Mouse (Mus musculus) kidney, adult 2 months (tissue): ENCODE results near the gene Rbfox1. TPM values are rescaled to one million over a fixed set of nuclear protein-coding genes. Genes with fewer than 3 reads are reported as not detected.

Experiments used
- DNase-seq: peaks from one replicate; pipeline ENCODE4 v3.0.0; 2021
- H3K27ac ChIP-seq: fragments of 200-500 bp; 2 replicates; pipeline ENCODE4 v1.5.1; 2012; ENCODE audit warnings: low read depth, low read length, control low read depth, inconsistent platforms; ENCODE audit not compliant: insufficient read depth
- H3K27me3 ChIP-seq: fragments of 200-500 bp; replicated peaks from 2 replicates; pipeline ENCODE4 v1.6.1; 2012; ENCODE audit warnings: mild to moderate bottlenecking, moderate library complexity, low read length, inconsistent platforms; ENCODE audit not compliant: control insufficient read depth, insufficient read depth
- H3K36me3 ChIP-seq: fragments of 200-500 bp; 2 replicates; pipeline ENCODE4 v1.6.1; 2012; ENCODE audit warnings: mild to moderate bottlenecking, moderate library complexity, low read length, inconsistent platforms; ENCODE audit not compliant: control insufficient read depth, insufficient read depth
- H3K4me1 ChIP-seq: fragments of 200-500 bp; 2 replicates; pipeline ENCODE4 v1.6.1; 2011; ENCODE audit warnings: low read length; ENCODE audit not compliant: control insufficient read depth, insufficient read depth
- H3K4me3 ChIP-seq: fragments of 200-500 bp; 2 replicates; pipeline ENCODE4 v1.5.1; 2011; ENCODE audit warnings: mild to moderate bottlenecking, low read depth, low read length, control low read depth; ENCODE audit not compliant: insufficient read depth
- CTCF ChIP-seq: fragments of 200-500 bp; conservative IDR thresholded peaks from 2 replicates; pipeline ENCODE4 v1.5.1; 2011; ENCODE audit warnings: low read depth, mild to moderate bottlenecking, control low read depth, low read length, moderate library complexity, mixed read lengths; ENCODE audit not compliant: insufficient read depth, insufficient read length
- POLR2A ChIP-seq: fragments of 200-500 bp; IDR thresholded peaks from one replicate; pipeline ENCODE4 v1.6.1; 2011; ENCODE audit warnings: low read depth, low read length, control low read depth
- WGBS: fragments of 180-500 bp; shearing (Covaris S2); methylation state at CpG from one replicate; pipeline ENCODE4 v1.1.7; 2018; 5-methylcytosine and 5-hydroxymethylcytosine counted together
- polyA plus RNA-seq: library from polyadenylated mRNA; depleted of rRNA; stranded (reverse); fragments of >200 nt; gene quantifications from 2 replicates; pipeline ENCODE4 v1.2.3, GENCODE M21; 2012

Gene Rbfox1
- polyA plus RNA-seq, 1 experiment: 4.2 TPM

- Histone ChIP-seq H3K36me3 (no peaks in the 10 kb centered on the region), H3K27ac (no peak overlapping the region), H3K4me3 (no peak overlapping the region), H3K27me3 (no peaks in the 10 kb centered on the region), H3K4me1 (no peaks in the 10 kb centered on the region)
- no peak for DNase-seq
- WGBS: 69% methylated on average over 2 of the region's 2 CpGs
- TF ChIP-seq CTCF (no peak), POLR2A (no peak)
These were observed 1338.1 kb downstream of the Rbfox1 start for GRCm38 (mm10) chr16:7223265-7223664.

- no peaks in the 10 kb centered on the region for H3K27me3 ChIP-seq
- no peak for DNase-seq
- H3K36me3 ChIP-seq: no peaks in the 10 kb centered on the region
- no peak overlapping the region for H3K27ac ChIP-seq
- TF ChIP-seq POLR2A (no peak), CTCF (no peak)
- H3K4me3 ChIP-seq: no peak overlapping the region
- H3K4me1 ChIP-seq: no peaks in the 10 kb centered on the region
- 92% methylated on average over 3 of the region's 3 CpGs for WGBS
These were observed 1340.8 kb downstream of the Rbfox1 start for GRCm38 (mm10) chr16:7226000-7226399.

- H3K36me3 ChIP-seq: no peaks in the 10 kb centered on the region
- no peaks in the 10 kb centered on the region for H3K4me1 ChIP-seq
- TF ChIP-seq CTCF (no peak), POLR2A (no peak)
- H3K27ac ChIP-seq: no peak overlapping the region
- 76% methylated on average over 5 of the region's 5 CpGs for WGBS
- no peak for DNase-seq
- H3K4me3 ChIP-seq: no peak overlapping the region
- H3K27me3 ChIP-seq: no peaks in the 10 kb centered on the region
These were observed 1343.1 kb downstream of the Rbfox1 start for GRCm38 (mm10) chr16:7228246-7228645.

- no peak for DNase-seq
- Histone ChIP-seq H3K36me3 (no peaks in the 10 kb centered on the region), H3K4me3 (no peak overlapping the region), H3K27ac (no peak overlapping the region), H3K27me3 (no peaks in the 10 kb centered on the region), H3K4me1 (no peaks in the 10 kb centered on the region)
- no peak for TF ChIP-seq POLR2A
- TF ChIP-seq CTCF: no peak
- 68% methylated on average over 4 of the region's 4 CpGs for WGBS
These were observed 1344.1 kb downstream of the Rbfox1 start for GRCm38 (mm10) chr16:7229232-7229631.

- 65% methylated on average over 3 of the region's 3 CpGs for WGBS
- no peak for DNase-seq
- TF ChIP-seq POLR2A: no peak
These were observed 1356.5 kb downstream of the Rbfox1 start for GRCm38 (mm10) chr16:7241627-7242026.

GRCm38 (mm10) chr16:7242501-7242900 lies 1357.3 kb downstream of the Rbfox1 start:
- Histone ChIP-seq H3K27ac (no peak overlapping the region), H3K27me3 (no peaks in the 10 kb centered on the region), H3K4me3 (no peak overlapping the region), H3K36me3 (no peaks in the 10 kb centered on the region), H3K4me1 (no peaks in the 10 kb centered on the region)
- no peak for DNase-seq
- 81% methylated on average over 3 of the region's 3 CpGs for WGBS
- TF ChIP-seq CTCF (no peak), POLR2A (no peak)

More at GRCm38 (mm10) chr16:7241627-7242026, 1356.5 kb downstream of the Rbfox1 start:
- no peak overlapping the region for H3K27ac ChIP-seq
- no peaks in the 10 kb centered on the region for H3K36me3 ChIP-seq
- H3K27me3 ChIP-seq: no peaks in the 10 kb centered on the region
- no peaks in the 10 kb centered on the region for H3K4me1 ChIP-seq
- no peak overlapping the region for H3K4me3 ChIP-seq

GRCm38 (mm10) chr16:7244382-7244781 lies 1359.2 kb downstream of the Rbfox1 start:
- Histone ChIP-seq H3K36me3 (no peaks in the 10 kb centered on the region), H3K27me3 (no peaks in the 10 kb centered on the region), H3K4me1 (no peaks in the 10 kb centered on the region), H3K27ac (no peak overlapping the region), H3K4me3 (no peak overlapping the region)
- WGBS: 68% methylated on average over 1 of the region's 1 CpGs
- no peak for DNase-seq
- no peak for TF ChIP-seq POLR2A
- TF ChIP-seq CTCF: no peak

GRCm38 (mm10) chr16:7251696-7252095 lies 1366.5 kb downstream of the Rbfox1 start:
- Histone ChIP-seq H3K27ac (no peak overlapping the region), H3K4me1 (no peaks in the 10 kb centered on the region), H3K4me3 (no peak overlapping the region), H3K36me3 (no peaks in the 10 kb centered on the region), H3K27me3 (no peaks in the 10 kb centered on the region)
- no peak for DNase-seq
- no peak for TF ChIP-seq CTCF
- no peak for TF ChIP-seq POLR2A
- 39% methylated on average over 4 of the region's 4 CpGs for WGBS
